Mouse (Mus musculus) gonadal fat pad, adult 2 months (tissue): ENCODE measurements around the gene Ostf1. TPM values are rescaled to one million over a fixed set of nuclear protein-coding genes. Genes with fewer than 3 reads are reported as not detected.

Experiments
- DNase-seq: peaks from one replicate; pipeline ENCODE4 v3.0.0-alpha.2; 2012; ENCODE audit warnings: low read depth
- polyA plus RNA-seq: library from polyadenylated mRNA; depleted of rRNA; stranded (reverse); fragments of >200 nt; gene quantifications from 2 replicates; pipeline ENCODE4 v1.2.3, GENCODE M21; 2012

Ostf1 gene
- polyA plus RNA-seq, 1 experiment, result 53.6 TPM

- DNase-seq, result no peak
Observed at GRCm38 (mm10) chr19:18646397-18646796, 14.8 kb upstream of the Ostf1 start.

GRCm38 (mm10) chr19:18644084-18644483 is 12.5 kb upstream of the Ostf1 start:
- DNase-seq, result no peak

GRCm38 (mm10) chr19:18643411-18643810 is 11.8 kb upstream of the Ostf1 start:
- DNase-seq, result no peak

- no peak for DNase-seq
Observed at GRCm38 (mm10) chr19:18641001-18641400, 9.4 kb upstream of the Ostf1 start.

GRCm38 (mm10) chr19:18639552-18639951 is 7.9 kb upstream of the Ostf1 start:
- no peak for DNase-seq

GRCm38 (mm10) chr19:18638949-18639348 is 7.3 kb upstream of the Ostf1 start:
- DNase-seq, result no peak

GRCm38 (mm10) chr19:18637954-18638353 is 6.3 kb upstream of the Ostf1 start:
- DNase-seq, result no peak

GRCm38 (mm10) chr19:18632231-18633185 is 885 bp upstream of the Ostf1 start:
- no peak for DNase-seq

GRCm38 (mm10) chr19:18631161-18631643 is 421 bp downstream of the Ostf1 start:
- DNase-seq, result no peak

GRCm38 (mm10) chr19:18630221-18631119 is 1.2 kb downstream of the Ostf1 start:
- no peak for DNase-seq

- no peak for DNase-seq
Observed at GRCm38 (mm10) chr19:18629589-18629988, 2.0 kb downstream of the Ostf1 start.

GRCm38 (mm10) chr19:18623894-18624293 is 7.7 kb downstream of the Ostf1 start:
- no peak for DNase-seq

- DNase-seq, result no peak
Observed at GRCm38 (mm10) chr19:18619691-18620090, 11.9 kb downstream of the Ostf1 start.

- DNase-seq, result no peak
Observed at GRCm38 (mm10) chr19:18619060-18619459, 12.6 kb downstream of the Ostf1 start.

GRCm38 (mm10) chr19:18617504-18617903 is 14.1 kb downstream of the Ostf1 start:
- no peak for DNase-seq

- DNase-seq, result no peak
Observed at GRCm38 (mm10) chr19:18615680-18616240, 15.9 kb downstream of the Ostf1 start.

- DNase-seq, result no peak
Observed at GRCm38 (mm10) chr19:18614337-18614736, 17.3 kb downstream of the Ostf1 start.

- no peak for DNase-seq
Observed at GRCm38 (mm10) chr19:18608975-18609374, 22.6 kb downstream of the Ostf1 start.

GRCm38 (mm10) chr19:18607907-18608306 is 23.7 kb downstream of the Ostf1 start:
- no peak for DNase-seq

- no peak for DNase-seq
Observed at GRCm38 (mm10) chr19:18603011-18603410, 28.6 kb downstream of the Ostf1 start.

GRCm38 (mm10) chr19:18600611-18601010 is 31.0 kb downstream of the Ostf1 start:
- no peak for DNase-seq

GRCm38 (mm10) chr19:18599650-18600049 is 32.0 kb downstream of the Ostf1 start:
- no peak for DNase-seq
